Mouse (Mus musculus) limb, embryonic 11.5 days (tissue): ENCODE data around the gene B4galnt2. TPM values are rescaled to one million over a fixed set of nuclear protein-coding genes. Genes with fewer than 3 reads are reported as not detected.

Source experiments
- ATAC-seq: fragments of 200-750 bp; cut with Nextera tagmentation; 2 replicates; pipeline ENCODE4 v1.8.0; 2017; ENCODE audit warnings: low read depth; ENCODE audit not compliant: insufficient number of reproducible peaks, low FRiP score, low TSS enrichment
- DNase-seq: peaks from one replicate; pipeline ENCODE4 v3.0.0-alpha.2; 2015; ENCODE audit warnings: low spot score
- H3K27ac ChIP-seq: fragments of 300-500 bp; sonication (generic); replicated peaks from 2 replicates; pipeline ENCODE4 v1.5.1; 2014; ENCODE audit warnings: low read depth, mild to moderate bottlenecking, low read length
- H3K27me3 ChIP-seq: fragments of 300-500 bp; sonication (generic); 2 replicates; pipeline ENCODE4 v1.6.1; 2014; ENCODE audit warnings: mild to moderate bottlenecking, low read length, mixed read lengths; ENCODE audit not compliant: control insufficient read depth, insufficient read depth
- H3K36me3 ChIP-seq: fragments of 300-500 bp; sonication (generic); 2 replicates; pipeline ENCODE4 v1.6.1; 2014; ENCODE audit warnings: mild to moderate bottlenecking, low read length, moderate library complexity, mixed read lengths; ENCODE audit not compliant: control insufficient read depth, insufficient read depth
- H3K4me1 ChIP-seq: fragments of 300-500 bp; sonication (generic); 2 replicates; pipeline ENCODE4 v1.6.1; 2014; ENCODE audit warnings: low read length, mixed read lengths; ENCODE audit not compliant: control insufficient read depth, insufficient read depth
- H3K4me2 ChIP-seq: fragments of 300-500 bp; sonication (generic); 2 replicates; pipeline ENCODE4 v1.6.1; 2014; ENCODE audit warnings: low read depth, mild to moderate bottlenecking, moderate library complexity; ENCODE audit not compliant: severe bottlenecking
- H3K4me3 ChIP-seq: fragments of 300-500 bp; sonication (generic); 2 replicates; pipeline ENCODE4 v1.5.1; 2014; ENCODE audit warnings: low read depth, low read length
- H3K9ac ChIP-seq: fragments of 300-500 bp; sonication (generic); 2 replicates; pipeline ENCODE4 v1.6.1; 2014; ENCODE audit warnings: mild to moderate bottlenecking, low read length
- H3K9me3 ChIP-seq: fragments of 300-500 bp; sonication (generic); 2 replicates; pipeline ENCODE4 v1.6.1; 2016; ENCODE audit warnings: low read length; ENCODE audit not compliant: control insufficient read depth
- WGBS: fragments of 180-500 bp; shearing (Covaris S2); extraction: QIAGEN DNeasy Blood & Tissue Kit; methylation state at CpG from one replicate; pipeline ENCODE4 v1.1.7; 2014; 5-methylcytosine and 5-hydroxymethylcytosine counted together
- polyA plus RNA-seq: library from polyadenylated mRNA; unstranded; fragments of >200 nt; fragmentation: Nextera tagmentation; extraction: Ambion mirVana; gene quantifications from 2 replicates; pipeline ENCODE4 v1.2.1, GENCODE M21; 2014

Gene B4galnt2
- polyA plus RNA-seq, 1 experiment from 2014 or later, result not detected

- Histone ChIP-seq H3K9ac (peak overlapping the region; percentile 37; the same call in 1 of the 2 replicates), H3K9me3 (no peaks in the 10 kb centered on the region), H3K27ac (no peak overlapping the region), H3K4me3 (no peak overlapping the region), H3K4me1 (no peaks in the 10 kb centered on the region), H3K27me3 (no peaks in the 10 kb centered on the region), H3K36me3 (no peaks in the 10 kb centered on the region), H3K4me2 (no peak overlapping the region)
- peak; percentile 86 for DNase-seq
- no peak for ATAC-seq
- 23% methylated on average over 7 of the region's 7 CpGs for WGBS
Observed at GRCm38 (mm10) chr11:95876296-95876695, 38.4 kb downstream of the B4galnt2 start.

- Histone ChIP-seq H3K9me3 (no peaks in the 10 kb centered on the region), H3K4me2 (no peak overlapping the region), H3K27me3 (no peaks in the 10 kb centered on the region), H3K4me3 (no peak overlapping the region), H3K36me3 (no peaks in the 10 kb centered on the region), H3K4me1 (no peaks in the 10 kb centered on the region), H3K9ac (peak overlapping the region; percentile 37; the same call in 1 of the 2 replicates), H3K27ac (no peak overlapping the region)
- ATAC-seq (no peak), DNase-seq (peak; percentile 29)
- 29% methylated on average over 9 of the region's 9 CpGs for WGBS
Observed at GRCm38 (mm10) chr11:95875804-95876203, 38.9 kb downstream of the B4galnt2 start.

GRCm38 (mm10) chr11:95869918-95870470, 44.7 kb downstream of the B4galnt2 start:
- H3K36me3 ChIP-seq, result no peaks in the 10 kb centered on the region
- no peaks in the 10 kb centered on the region for H3K27me3 ChIP-seq
- 74% methylated on average over 6 of the region's 6 CpGs for WGBS
- no peaks in the 10 kb centered on the region for H3K9me3 ChIP-seq
- H3K4me1 ChIP-seq, result no peaks in the 10 kb centered on the region
- no peak overlapping the region for H3K27ac ChIP-seq
- no peak for ATAC-seq
- no peak overlapping the region for H3K4me2 ChIP-seq
- H3K4me3 ChIP-seq, result no peak overlapping the region
- H3K9ac ChIP-seq, result no peak overlapping the region
- no peak for DNase-seq

GRCm38 (mm10) chr11:95869442-95869841, 45.2 kb downstream of the B4galnt2 start:
- no peak overlapping the region for H3K4me3 ChIP-seq
- H3K27ac ChIP-seq, result no peak overlapping the region
- H3K4me2 ChIP-seq, result no peak overlapping the region
- no peak overlapping the region for H3K9ac ChIP-seq
- DNase-seq (no peak), ATAC-seq (no peak)
- H3K9me3 ChIP-seq, result no peaks in the 10 kb centered on the region
- H3K4me1 ChIP-seq, result no peaks in the 10 kb centered on the region
- WGBS, result 78% methylated on average over 4 of the region's 4 CpGs
- H3K36me3 ChIP-seq, result no peaks in the 10 kb centered on the region
- no peaks in the 10 kb centered on the region for H3K27me3 ChIP-seq

- no peaks in the 10 kb centered on the region for H3K9me3 ChIP-seq
- H3K4me1 ChIP-seq, result no peaks in the 10 kb centered on the region
- H3K27ac ChIP-seq, result no peak overlapping the region
- H3K36me3 ChIP-seq, result no peaks in the 10 kb centered on the region
- no peak overlapping the region for H3K4me2 ChIP-seq
- ATAC-seq (no peak), DNase-seq (no peak)
- H3K9ac ChIP-seq, result no peak overlapping the region
- 95% methylated on average over 8 of the region's 8 CpGs for WGBS
- no peaks in the 10 kb centered on the region for H3K27me3 ChIP-seq
- no peak overlapping the region for H3K4me3 ChIP-seq
Observed at GRCm38 (mm10) chr11:95861397-95861796, 53.3 kb downstream of the B4galnt2 start.

- ATAC-seq, result no peak
- H3K4me2 ChIP-seq, result peak overlapping the region; percentile 79
- H3K4me1 ChIP-seq, result no peaks in the 10 kb centered on the region
- DNase-seq, result no peak
- peak overlapping the region; percentile 68 for H3K4me3 ChIP-seq
- H3K9ac ChIP-seq, result no peak overlapping the region
- H3K9me3 ChIP-seq, result no peaks in the 10 kb centered on the region
- no peaks in the 10 kb centered on the region for H3K36me3 ChIP-seq
- H3K27me3 ChIP-seq, result no peaks in the 10 kb centered on the region
- 34% methylated on average over 3 of the region's 3 CpGs for WGBS
- no peak overlapping the region for H3K27ac ChIP-seq
Observed at GRCm38 (mm10) chr11:95860071-95860490, 54.6 kb downstream of the B4galnt2 start.

GRCm38 (mm10) chr11:95859468-95859855, 55.2 kb downstream of the B4galnt2 start:
- H3K9ac ChIP-seq, result peak overlapping the region; percentile 58; the same call in 1 of the 2 replicates
- no peaks in the 10 kb centered on the region for H3K36me3 ChIP-seq
- H3K4me3 ChIP-seq, result peak overlapping the region; percentile 68
- H3K4me2 ChIP-seq, result peak overlapping the region; percentile 79
- H3K9me3 ChIP-seq, result no peaks in the 10 kb centered on the region
- no peaks in the 10 kb centered on the region for H3K27me3 ChIP-seq
- peak overlapping the region; percentile 80 for H3K27ac ChIP-seq
- WGBS, result under 1% methylated on average over 35 of the region's 35 CpGs
- ATAC-seq (peak; percentile 46; the same call in 1 of the 2 replicates), DNase-seq (peak; percentile 80)
- no peaks in the 10 kb centered on the region for H3K4me1 ChIP-seq

GRCm38 (mm10) chr11:95858528-95859467, 55.9 kb downstream of the B4galnt2 start:
- peak; percentile 98 for DNase-seq

More at GRCm38 (mm10) chr11:95858528-95859467, 55.9 kb downstream of the B4galnt2 start:
- Histone ChIP-seq H3K36me3 (no peaks in the 10 kb centered on the region), H3K27me3 (no peaks in the 10 kb centered on the region), H3K27ac (peak overlapping the region; percentile 80), H3K9ac (peak overlapping the region; percentile 58), H3K4me2 (peak overlapping the region; percentile 79), H3K9me3 (no peaks in the 10 kb centered on the region), H3K4me1 (no peaks in the 10 kb centered on the region), H3K4me3 (peak overlapping the region; percentile 68)
- peak; percentile 97 for ATAC-seq
- WGBS, result under 1% methylated on average over 58 of the region's 58 CpGs
